Mouse (Mus musculus) cerebellum, postnatal 4 days (tissue): ENCODE results near the gene Serpinb9d.
"Not testable (repeated sequence)": the region's sequence is repeated elsewhere in the genome, so short reads cannot be mapped to it uniquely, and the experiment has no call there.

ENCODE experiments used
- DNase-seq, 2 experiments: peaks; one replicate each; pipeline ENCODE4 v3.0.0; 2022; ENCODE audit warnings: low spot score in 2 of 2, mixed read lengths in 1 of 2

Gene Serpinb9d

GRCm38 (mm10) chr13:33192659-33193058, at the start of gene Serpinb9d:
Gene Serpinb9d, plus strand, starts transcription at chr13:33192959.
- DNase-seq = no peak

GRCm38 (mm10) chr13:33159642-33160041, 33.1 kb upstream of the Serpinb9d start, which contains the start of gene Serpinb9c:
Gene Serpinb9c, minus strand, starts transcription at chr13:33159742.
- no peak for DNase-seq

GRCm38 (mm10) chr13:33190486-33190885, 2.3 kb upstream of the Serpinb9d start:
- not testable (repeated sequence) for DNase-seq

GRCm38 (mm10) chr13:33199740-33200139, 7.0 kb downstream of the Serpinb9d start:
- DNase-seq = no peak

GRCm38 (mm10) chr13:33249312-33249711, 56.6 kb downstream of the Serpinb9d start, which contains the start of gene Serpinb9e:
Gene Serpinb9e, plus strand, starts transcription at chr13:33249612.
- DNase-seq = not testable (repeated sequence)
